Mouse (Mus musculus) adrenal gland, postnatal 14 days (tissue): Measurements from ENCODE around the gene Xlr. TPM values are rescaled to one million over a fixed set of nuclear protein-coding genes. Genes with fewer than 3 reads are reported as not detected.
"Not testable (repeated sequence)": the region's sequence is repeated elsewhere in the genome, so short reads cannot be mapped to it uniquely, and the experiment has no call there.

Experiments used
- DNase-seq: peaks from one replicate; pipeline ENCODE4 v3.0.0; 2021; ENCODE audit warnings: mixed read lengths
- long read RNA-seq, 2 experiments: library from polyadenylated mRNA; stranded (forward); transcript quantifications; one replicate each; pipeline ENCODE4 v2.0.0; 2021
- total RNA-seq: library from RNA; stranded (reverse); gene quantifications from 2 replicates; pipeline ENCODE4 v1.2.3, GENCODE M21; 2021

Gene Xlr
- total RNA-seq: 1.0 and 2.4 TPM in 2 replicates
- long read RNA-seq, experiment 1: 0 reads
- long read RNA-seq, experiment 2: 0 reads

DNA sequence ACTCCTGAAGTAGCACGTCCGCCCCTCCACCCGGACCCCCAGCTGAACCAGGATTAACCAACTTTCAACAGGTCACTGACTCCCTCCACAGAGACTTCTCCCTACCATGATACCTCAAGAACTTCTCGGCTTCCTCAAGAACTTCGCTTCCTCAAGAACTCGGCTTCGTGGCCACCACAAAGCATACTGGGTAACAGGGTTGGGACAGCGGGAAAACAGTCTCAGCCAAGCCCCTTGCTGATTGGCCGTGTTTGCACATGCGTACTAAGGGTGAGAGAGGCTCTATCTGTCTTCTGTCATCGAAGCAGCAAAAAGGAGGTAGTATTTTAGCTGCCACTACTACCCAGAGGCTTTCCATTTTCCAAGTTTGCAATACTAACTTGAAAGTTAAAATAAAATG is at the start of gene Xlr:
TSS of gene Xlr (minus strand) at position 188 of the 400 bp plus-strand sequence.
- DNase-seq: not testable (repeated sequence)

DNA sequence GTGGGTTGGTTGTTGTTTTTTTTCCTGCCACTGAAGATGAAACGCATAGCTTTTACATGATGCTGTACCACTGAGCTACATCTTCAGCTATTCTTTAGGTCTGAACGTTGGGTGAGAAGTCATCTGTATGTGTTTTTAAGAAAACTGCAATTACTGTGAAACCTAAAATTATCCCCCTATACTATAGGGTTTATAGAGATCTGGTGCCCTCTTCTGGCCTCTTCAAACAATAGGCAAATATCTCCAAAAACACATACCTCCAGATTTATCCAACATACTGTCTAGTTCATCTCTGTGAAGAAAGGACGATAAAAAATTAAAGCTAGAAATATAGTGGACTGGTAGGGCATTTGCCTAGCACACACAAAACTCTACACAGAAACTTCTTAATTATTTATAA is 1.6 kb upstream of the Xlr start:
- no peak for DNase-seq

DNA sequence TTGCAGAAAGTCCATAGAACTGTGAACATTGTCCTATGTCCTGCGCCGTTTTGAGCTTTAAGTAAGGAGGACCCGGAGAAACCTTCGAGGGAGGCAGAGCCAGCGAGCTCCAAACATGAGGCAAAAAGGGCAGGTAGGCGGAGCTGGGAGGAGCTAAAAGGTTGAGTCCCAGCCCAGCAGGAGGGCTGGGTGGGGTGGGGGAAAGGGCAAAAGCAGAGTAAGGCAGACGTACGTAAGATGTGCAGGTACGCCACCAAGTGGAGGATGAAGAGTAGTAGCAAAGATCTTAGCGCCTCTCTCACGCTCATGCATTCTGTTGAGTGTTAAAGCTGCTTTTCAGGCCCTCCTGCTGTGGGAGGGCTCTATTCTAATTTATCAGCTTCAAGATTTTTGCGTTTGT is 21.2 kb downstream of the Xlr start, which contains the start of gene Zfp36l3:
TSS of gene Zfp36l3 (minus strand) at position 119 of the 400 bp plus-strand sequence.
- no peak for DNase-seq

DNA sequence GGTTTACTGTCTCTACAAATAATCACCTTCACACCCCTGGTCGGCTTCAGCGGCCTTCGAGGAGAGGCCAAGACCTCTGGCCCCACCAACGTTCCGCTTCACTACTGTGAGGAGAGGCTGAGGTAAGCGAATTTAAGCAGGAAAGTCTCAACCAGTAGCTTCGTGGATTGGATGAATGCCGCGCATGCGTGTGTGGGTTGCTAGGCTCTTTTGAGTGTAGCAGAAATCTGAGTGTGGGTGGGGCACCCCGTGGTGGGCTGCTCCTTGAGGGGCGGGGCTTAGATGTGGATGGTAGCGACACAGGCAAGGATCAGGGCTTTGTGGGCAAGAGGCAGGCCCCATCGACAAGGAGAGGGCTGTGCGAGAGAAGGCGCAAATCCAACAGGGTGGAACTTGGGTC is 39.8 kb downstream of the Xlr start, which contains the start of gene 1700013H16Rik:
TSS of gene 1700013H16Rik (minus strand) at position 96 of the 400 bp plus-strand sequence.
- no peak for DNase-seq

DNA sequence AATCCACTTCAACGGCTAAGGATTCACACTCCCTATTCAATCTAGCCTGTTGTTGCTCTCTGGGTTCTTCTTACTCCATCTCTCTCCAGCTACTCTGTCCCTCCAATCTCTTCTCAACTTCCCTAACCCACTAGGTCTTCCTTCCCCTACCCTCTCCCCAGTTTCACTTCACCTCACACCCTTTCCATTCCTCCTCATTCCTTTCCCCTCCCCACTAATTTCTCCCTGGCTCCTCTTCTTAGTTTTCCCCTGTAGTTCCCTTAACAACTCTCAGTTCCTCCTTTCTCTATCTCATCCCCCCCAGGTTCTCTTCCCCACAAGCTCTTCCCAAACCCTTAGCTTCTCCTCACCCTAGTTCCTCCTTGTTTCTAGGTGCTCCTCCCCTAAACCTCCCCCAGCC is 44.7 kb downstream of the Xlr start:
- DNase-seq: no peak

DNA sequence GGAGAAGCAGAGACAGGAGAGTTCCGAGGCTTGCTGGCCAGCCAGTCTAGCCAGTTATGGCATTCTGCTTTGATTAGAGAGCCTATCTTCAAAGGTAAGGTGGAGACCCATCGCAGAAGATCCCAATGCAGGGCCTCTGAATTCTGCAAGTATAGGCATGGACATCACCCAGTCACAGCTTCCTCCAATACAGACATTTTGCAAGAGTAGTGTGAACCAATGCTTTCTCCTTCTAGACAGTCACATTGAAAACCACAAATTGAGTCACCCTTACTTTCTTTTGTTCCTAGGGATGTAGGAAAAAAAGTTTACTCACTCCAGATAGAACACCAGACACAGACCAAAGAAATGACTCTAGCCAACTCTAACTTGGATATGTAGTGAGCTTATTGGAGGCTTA is 68.5 kb downstream of the Xlr start:
- DNase-seq: no peak

Other genes with a start within 250 kb of the Xlr start
- gene Rtl8c, start 189.7 kb downstream of the Xlr start, total RNA-seq: 75.8 and 104 TPM in 2 replicates
- not detected in 2 replicates for gene Gm14597, start 188.7 kb downstream of the Xlr start, total RNA-seq
- gene Rtl8a, start 154.0 kb downstream of the Xlr start, total RNA-seq: 141 and 165 TPM in 2 replicates
- gene Rtl8b, start 127.3 kb downstream of the Xlr start, total RNA-seq: 98.2 and 103 TPM in 2 replicates
- not detected in 2 replicates for gene 4930502E18Rik, start 72.9 kb downstream of the Xlr start, total RNA-seq
- not detected in 2 replicates for gene 1700013H16Rik, start 39.9 kb downstream of the Xlr start, total RNA-seq
- not detected in 2 replicates for gene Zfp36l3, start 21.3 kb downstream of the Xlr start, total RNA-seq